Mouse (Mus musculus) thymus, postnatal 14 days (tissue): ENCODE data around the gene Aplp2.

Experiments
- DNase-seq: peaks from one replicate; pipeline ENCODE4 v3.0.0; 2021

The Aplp2 gene

GRCm38 (mm10) chr9:31119882-31120532 lies 91.6 kb downstream of the Aplp2 start:
- no peak for DNase-seq

- DNase-seq = no peak
These were observed 92.2 kb downstream of the Aplp2 start for GRCm38 (mm10) chr9:31119405-31119804.

- no peak for DNase-seq
These were observed 92.9 kb downstream of the Aplp2 start for GRCm38 (mm10) chr9:31118520-31119298.

GRCm38 (mm10) chr9:31117488-31117887 lies 94.1 kb downstream of the Aplp2 start:
- no peak for DNase-seq

GRCm38 (mm10) chr9:31117088-31117487 lies 94.5 kb downstream of the Aplp2 start:
- no peak for DNase-seq

- DNase-seq = no peak
These were observed 96.0 kb downstream of the Aplp2 start for GRCm38 (mm10) chr9:31115586-31115985.

- DNase-seq = no peak
These were observed 103.2 kb downstream of the Aplp2 start for GRCm38 (mm10) chr9:31108464-31108863.
